10 mouse cellular contexts compared by ENCODE assay signal in genomic region chr2:32074404-32074803, GRCm38 (mm10). TPM values are rescaled to one million over a fixed set of nuclear protein-coding genes. Genes with fewer than 3 reads are reported as not detected.
A peak's percentile ranks its signal among the peaks of the same experiment; 100 is the strongest.
DNase-seq lines count a peak whose midpoint lies in the region; ATAC-seq and TF ChIP-seq lines count a peak whose summit lies in the region.
"Had no signal": no experiment of that assay in that cellular context is flagged by ENCODE, and none has a peak within 500 bp of the region (broad histone marks: within the 10 kb centered on the region; RNA-seq: fewer than 3 reads in every experiment).

No protein-coding gene starts in this region.

- no peak overlapping the region for H3K4me3 ChIP-seq in heart, adult 2 months
- H3K4me3 ChIP-seq in spleen, adult 2 months (ENCODE audit: extremely low read depth, insufficient read depth, insufficient read length): no peak overlapping the region; the same call in 1 of the 2 replicates
- no peak overlapping the region for H3K4me3 ChIP-seq in midbrain, embryonic 15.5 days
- H3K4me3 ChIP-seq: lung, embryonic 15.5 days had no signal

- 0 out of 2 replicates have a peak, but pooled peaks have one; percentile 43 for TF ChIP-seq EP300 in heart, adult 2 months (IDR thresholded peaks at IDR 0.05; ENCODE audit: insufficient read depth, low read depth, low read length)

- H3K79me2 ChIP-seq in heart, adult 2 months (replicated peaks; ENCODE audit: control insufficient read depth, insufficient read depth, low read length): 0 out of 2 replicates have a peak, but pooled peaks cover 2% of the 10 kb centered on the region

- no peak overlapping the region; the same call in 1 of the 2 replicates for H3K27ac ChIP-seq in heart, adult 2 months
- peak overlapping the region; percentile 72 for H3K27ac ChIP-seq in spleen, adult 2 months (ENCODE audit: insufficient read depth, low read length)
- H3K27ac ChIP-seq in midbrain, embryonic 15.5 days: no peak overlapping the region
- H3K27ac ChIP-seq: lung, embryonic 15.5 days had no signal

- H3K4me1 ChIP-seq in heart, adult 2 months (ENCODE audit: control insufficient read depth, insufficient read depth, low read length): peaks cover 14% of the 10 kb centered on the region
- peaks cover 10% of the 10 kb centered on the region; the same call in 1 of the 2 replicates for H3K4me1 ChIP-seq in spleen, adult 2 months (ENCODE audit: control insufficient read depth, insufficient read depth, insufficient read length)
- H3K4me1 ChIP-seq in midbrain, embryonic 15.5 days: no peaks in the 10 kb centered on the region

- intact Hi-C loops in heart, adult 2 months (cut with DNase I): no loop called here
- intact Hi-C loops in heart, postnatal 10 days (cut with DNase I): no loop called here

- H3K36me3 ChIP-seq in heart, adult 2 months (ENCODE audit: control insufficient read depth, insufficient read depth, low read length): no peaks in the 10 kb centered on the region
- peaks cover under 1% of the 10 kb centered on the region; the same call in 1 of the 2 replicates for H3K36me3 ChIP-seq in spleen, adult 2 months (ENCODE audit: control insufficient read depth, insufficient read depth, low read length)
- no peaks in the 10 kb centered on the region for H3K36me3 ChIP-seq in midbrain, embryonic 15.5 days (replicated peaks)
- H3K36me3 ChIP-seq: lung, embryonic 15.5 days had no signal

- TF ChIP-seq POLR2A in heart, adult 2 months (IDR thresholded peaks at IDR 0.05; ENCODE audit: insufficient read depth, low read depth, low read length): no peak
- no peak for TF ChIP-seq POLR2A in spleen, adult 2 months (IDR thresholded peaks at IDR 0.05; ENCODE audit: low read depth, low read length)

- WGBS in heart, adult 2 months: 51% methylated on average over 8 of the region's 8 CpGs
- WGBS in spleen, adult 2 months: 64% methylated on average over 8 of the region's 8 CpGs
- 79% methylated on average over 8 of the region's 8 CpGs for WGBS in midbrain, embryonic 15.5 days

- no peaks in the 10 kb centered on the region for H3K9me3 ChIP-seq in midbrain, embryonic 15.5 days
- H3K9me3 ChIP-seq: lung, embryonic 15.5 days had no signal

- TF ChIP-seq CTCF in heart, adult 2 months (IDR thresholded peaks at IDR 0.05): no peak
- no peak for TF ChIP-seq CTCF in spleen, adult 2 months (IDR thresholded peaks at IDR 0.05; ENCODE audit: extremely low read depth, insufficient read depth, insufficient read length, insufficient replicate concordance)

- H3K4me2 ChIP-seq in midbrain, embryonic 15.5 days: no peak overlapping the region
- H3K4me2 ChIP-seq: lung, embryonic 15.5 days had no signal

- peak; percentile 55 to 74 for DNase-seq in heart, adult 2 months
- DNase-seq in heart, adult 8-10 months (ENCODE audit: low spot score): no peak
- no peak for DNase-seq in spleen, adult 2 months (ENCODE audit: low read depth in 1 of 2, low spot score in 2 of 2)
- no peak for DNase-seq in spleen, postnatal 36 days (ENCODE audit: low spot score in 2 of 2)
- DNase-seq in heart, postnatal 10 days: peak; percentile 73 to 84
- DNase-seq in testis, postnatal 14 days (ENCODE audit: low spot score): peak; percentile 34
- no peak for DNase-seq in B cell, adult 2 months

- H3K27me3 ChIP-seq in heart, adult 2 months (ENCODE audit: control insufficient read depth, insufficient read depth, low read length): no peaks in the 10 kb centered on the region
- no peaks in the 10 kb centered on the region for H3K27me3 ChIP-seq in spleen, adult 2 months (ENCODE audit: control insufficient read depth, insufficient read depth, low read length)
- no peaks in the 10 kb centered on the region for H3K27me3 ChIP-seq in midbrain, embryonic 15.5 days (replicated peaks)
- H3K27me3 ChIP-seq: CH12.LX; lung, embryonic 15.5 days had no signal

- ATAC-seq in midbrain, embryonic 15.5 days (replicated peaks): no peak

- H3K9ac ChIP-seq in heart, adult 2 months (ENCODE audit: low read depth, low read length): no peak overlapping the region
- H3K9ac ChIP-seq in midbrain, embryonic 15.5 days: no peak overlapping the region
- H3K9ac ChIP-seq: lung, embryonic 15.5 days had no signal

RNA-seq across cellular contexts. Expression of gene Fam78a, which starts 10.3 kb away (rescaled TPM):
- 10 to 100 TPM; 15.9 to 19.1 TPM for total RNA-seq in heart, adult 2 months (2021)
- polyA plus RNA-seq in heart, adult 2 months (2012; rRNA removed): 18.7 and 24.9 TPM in 2 replicates
- 10 to 100 TPM; 12.7 to 26.1 (median 16.3) TPM for total RNA-seq in heart, adult 8-10 months (2022)
- 33.1 and 48.3 TPM in 2 replicates for polyA plus RNA-seq in spleen, adult 2 months (2012; rRNA removed)
- 10 to 100 TPM; 24.3 to 38.1 TPM for total RNA-seq in heart, postnatal 10 days (2021)
- polyA plus RNA-seq in midbrain, embryonic 15.5 days (2015; fragmentation: Nextera tagmentation; extraction: Ambion mirVana): 0.65 and 0.80 TPM in 2 replicates

RNA-seq across cellular contexts. Expression of gene Plpp7, which starts 20.9 kb away (rescaled TPM):
- total RNA-seq in heart, adult 2 months (2021): 10 to 100 TPM; 33.6 to 33.8 TPM
- polyA plus RNA-seq in heart, adult 2 months (2012; rRNA removed): 56.3 and 62.1 TPM in 2 replicates
- total RNA-seq in heart, adult 8-10 months (2022): 10 to 100 TPM; 34.7 to 48.9 (median 42.6) TPM
- polyA plus RNA-seq in spleen, adult 2 months (2012; rRNA removed): 2.6 and 4.6 TPM in 2 replicates
- total RNA-seq in heart, postnatal 10 days (2021): 10 to 100 TPM; 29.3 to 31.6 TPM
- polyA plus RNA-seq in midbrain, embryonic 15.5 days (2015; fragmentation: Nextera tagmentation; extraction: Ambion mirVana): 25.7 and 26.7 TPM in 2 replicates

Comparison
In these comparisons a context has a peak if more than half of its experiments do, and no peak if none do; other contexts are left out.
1. DNase-seq: peak in heart, adult 2 months (2 of 2), heart, postnatal 10 days (2 of 2) and testis, postnatal 14 days (single experiment); none in heart, adult 8-10 months (single experiment), spleen, adult 2 months (0 of 2), spleen, postnatal 36 days (0 of 2) and B cell, adult 2 months (0 of 2).